Mouse (Mus musculus) G1E (cell line): ENCODE measurements around the gene Ilk. TPM values are rescaled to one million over a fixed set of nuclear protein-coding genes. Genes with fewer than 3 reads are reported as not detected.

Experiments used
- ATAC-seq: 2 replicates; pipeline ENCODE4 v1.8.0; 2016; ENCODE audit warnings: mild to moderate bottlenecking; ENCODE audit not compliant: insufficient number of reproducible peaks, poor library complexity, low FRiP score, severe bottlenecking; ENCODE audit errors: extremely low read depth
- DNase-seq: peaks from one replicate; pipeline ENCODE4 v3.0.0; 2012; ENCODE audit warnings: low spot score
- H3K27me3 ChIP-seq: 2 replicates; pipeline ENCODE4 v1.6.1; 2012; ENCODE audit warnings: mild to moderate bottlenecking, low read length, inconsistent platforms; ENCODE audit not compliant: insufficient read depth
- H3K36me3 ChIP-seq: replicated peaks from 2 replicates; pipeline ENCODE3; 2012; ENCODE audit warnings: mild to moderate bottlenecking, inconsistent platforms
- H3K4me1 ChIP-seq: 2 replicates; pipeline ENCODE4 v1.6.1; 2012; ENCODE audit warnings: low read depth, low read length, inconsistent platforms, mixed read lengths; ENCODE audit not compliant: insufficient read depth
- H3K4me3 ChIP-seq: 2 replicates; pipeline ENCODE4 v1.5.1; 2012; ENCODE audit warnings: low read depth, mild to moderate bottlenecking, inconsistent platforms, low read length, moderate library complexity, mixed read lengths
- H3K9me3 ChIP-seq: replicated peaks from 2 replicates; pipeline ENCODE4 v1.6.1; 2012; ENCODE audit warnings: inconsistent platforms
- CTCF ChIP-seq: IDR thresholded peaks from 2 replicates; pipeline ENCODE4 v1.5.1; 2012; ENCODE audit warnings: low read depth, low read length, inconsistent platforms, mixed read lengths
- GATA1 ChIP-seq: IDR thresholded peaks from 2 replicates; pipeline ENCODE4 v1.6.1; 2012; ENCODE audit warnings: borderline replicate concordance, low read length, inconsistent platforms, mixed read lengths
- GATA2 ChIP-seq: IDR thresholded peaks from 2 replicates; pipeline ENCODE4 v1.6.1; 2012; ENCODE audit warnings: low read depth, low read length, inconsistent platforms, borderline replicate concordance
- POLR2AphosphoS5 ChIP-seq: IDR thresholded peaks from 2 replicates; pipeline ENCODE4 v1.6.1; 2012; ENCODE audit warnings: low read depth, low read length, inconsistent platforms; ENCODE audit not compliant: insufficient replicate concordance
- TAL1 ChIP-seq: conservative IDR thresholded peaks from 2 replicates; pipeline ENCODE4 v1.6.1; 2012; ENCODE audit warnings: low read depth, low read length, inconsistent platforms, mixed read lengths
- polyA plus RNA-seq: library from polyadenylated mRNA; stranded (reverse); fragments of >175 nt; gene quantifications from 2 replicates; pipeline ENCODE4 v1.2.3, GENCODE M21; 2012
- total RNA-seq, 2 experiments: library from RNA; stranded (forward) in 1 of 2; stranded (reverse) in 1 of 2; fragments of 200-1000 nt in 1 of 2; fragments of >200 nt in 1 of 2; fragmentation: Nextera tagmentation in 1 of 2; gene quantifications; 2 replicates each; pipeline ENCODE4 v1.2.3; 2014 to 2017

The Ilk gene
- total and polyA plus RNA-seq, 3 experiments = 21.1 to 200 (median 89.3) TPM

DNA sequence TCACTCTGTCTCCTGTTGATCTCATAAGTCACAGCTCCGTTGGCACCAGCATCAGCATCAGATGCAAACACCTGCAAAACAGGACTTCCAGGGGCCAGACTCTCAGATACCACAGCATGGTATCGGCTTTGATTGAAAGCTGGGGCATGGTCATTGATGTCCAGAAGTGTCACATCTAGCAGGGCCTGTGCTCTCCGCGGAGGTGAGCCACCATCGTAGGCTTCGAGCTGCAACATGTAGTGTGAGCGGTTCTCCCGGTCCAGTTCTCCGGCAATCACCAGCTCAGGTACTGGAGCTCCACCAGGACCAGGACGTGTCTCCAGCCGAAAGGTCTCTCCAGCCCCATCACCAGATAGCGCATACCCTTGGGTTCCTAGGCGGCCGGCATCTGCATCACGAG, 35.9 kb downstream of the Ilk start:
- no peak overlapping the region for H3K4me3 ChIP-seq
- no peaks in the 10 kb centered on the region for H3K9me3 ChIP-seq
- H3K27me3 ChIP-seq = peaks cover 29% of the 10 kb centered on the region
- DNase-seq (no peak), ATAC-seq (no peak)
- H3K4me1 ChIP-seq = no peaks in the 10 kb centered on the region
- TF ChIP-seq POLR2AphosphoS5 = no peak
- H3K36me3 ChIP-seq = no peaks in the 10 kb centered on the region

DNA sequence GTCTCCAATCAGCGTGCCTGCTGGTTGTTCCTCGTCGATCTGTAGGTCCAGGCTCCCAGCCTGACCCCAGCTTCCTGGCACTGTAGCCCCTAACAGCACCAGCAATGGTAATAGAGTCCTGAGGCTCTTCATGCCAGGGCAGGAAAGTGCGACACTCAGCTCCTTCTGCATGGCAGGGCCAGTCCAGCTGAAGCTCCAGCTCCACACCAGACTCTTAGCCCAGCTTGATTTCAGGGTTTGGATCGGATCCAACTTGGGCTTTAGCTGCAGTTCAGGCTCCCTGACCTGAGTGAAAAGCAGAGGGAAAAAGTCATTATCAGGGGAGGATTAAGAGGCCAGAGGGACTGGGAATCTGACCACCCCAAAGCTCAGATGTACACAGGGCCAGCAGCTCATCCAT, 36.6 kb downstream of the Ilk start:
- peaks cover 5% of the 10 kb centered on the region; the same call in 1 of the 2 replicates for H3K4me1 ChIP-seq
- TF ChIP-seq POLR2AphosphoS5 (no peak), TAL1 (no peak), CTCF (no peak), GATA1 (no peak), GATA2 (no peak)
- ATAC-seq (no peak), DNase-seq (no peak)
- peaks cover 28% of the 10 kb centered on the region for H3K27me3 ChIP-seq
- no peaks in the 10 kb centered on the region for H3K36me3 ChIP-seq
- no peak overlapping the region for H3K4me3 ChIP-seq
- H3K9me3 ChIP-seq = no peaks in the 10 kb centered on the region

DNA sequence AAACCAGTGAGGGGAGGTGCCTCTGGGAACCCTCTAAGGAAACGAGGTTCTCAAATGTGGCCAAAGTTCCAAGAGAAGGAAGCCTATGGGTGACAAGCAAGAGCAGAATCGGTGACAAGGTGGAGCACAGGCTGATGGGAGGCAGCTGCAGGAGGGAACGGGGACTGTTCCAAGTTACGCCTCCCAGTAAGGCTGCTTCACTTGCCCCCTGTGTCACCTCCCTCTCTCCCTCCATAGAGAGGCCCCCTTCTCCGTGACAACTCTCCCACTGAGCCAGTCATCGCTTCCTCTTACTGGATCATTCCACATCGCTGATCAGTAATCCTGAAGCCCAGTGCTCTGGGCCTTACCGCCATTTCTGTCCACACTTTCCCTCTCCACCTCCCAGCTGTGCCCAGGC, 38.3 kb downstream of the Ilk start:
- DNase-seq (no peak), ATAC-seq (no peak)
- Histone ChIP-seq H3K36me3 (no peaks in the 10 kb centered on the region), H3K4me3 (no peak overlapping the region), H3K9me3 (no peaks in the 10 kb centered on the region), H3K4me1 (peaks cover 13% of the 10 kb centered on the region), H3K27me3 (peaks cover 32% of the 10 kb centered on the region)
- no peak for TF ChIP-seq POLR2AphosphoS5
- no peak for TF ChIP-seq TAL1
- no peak for TF ChIP-seq GATA2
- TF ChIP-seq CTCF = no peak
- TF ChIP-seq GATA1 = no peak

DNA sequence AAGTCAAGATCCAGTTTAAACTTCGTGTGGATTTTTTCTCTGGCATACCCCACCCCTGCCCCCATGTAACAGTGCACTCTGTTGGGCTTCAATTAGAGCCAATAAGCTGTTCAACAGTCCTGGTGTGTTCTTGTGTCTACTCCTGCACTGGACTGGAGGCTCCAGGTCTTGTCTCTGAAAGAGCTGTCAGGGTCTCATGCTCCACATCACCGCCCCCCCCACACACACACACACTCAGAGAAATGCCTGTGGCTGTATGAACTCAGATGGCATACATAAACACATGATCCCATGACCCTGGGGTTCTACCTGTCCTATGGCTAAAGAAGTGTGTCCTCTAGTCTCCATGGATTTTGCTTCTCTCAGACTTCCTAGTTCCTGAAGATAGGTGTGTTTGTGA, 39.6 kb downstream of the Ilk start:
- Histone ChIP-seq H3K27me3 (peaks cover 32% of the 10 kb centered on the region), H3K9me3 (no peaks in the 10 kb centered on the region), H3K4me3 (no peak overlapping the region), H3K4me1 (peaks cover 13% of the 10 kb centered on the region), H3K36me3 (no peaks in the 10 kb centered on the region)
- DNase-seq (no peak), ATAC-seq (no peak)
- TF ChIP-seq POLR2AphosphoS5 (no peak), CTCF (no peak), GATA1 (no peak)

DNA sequence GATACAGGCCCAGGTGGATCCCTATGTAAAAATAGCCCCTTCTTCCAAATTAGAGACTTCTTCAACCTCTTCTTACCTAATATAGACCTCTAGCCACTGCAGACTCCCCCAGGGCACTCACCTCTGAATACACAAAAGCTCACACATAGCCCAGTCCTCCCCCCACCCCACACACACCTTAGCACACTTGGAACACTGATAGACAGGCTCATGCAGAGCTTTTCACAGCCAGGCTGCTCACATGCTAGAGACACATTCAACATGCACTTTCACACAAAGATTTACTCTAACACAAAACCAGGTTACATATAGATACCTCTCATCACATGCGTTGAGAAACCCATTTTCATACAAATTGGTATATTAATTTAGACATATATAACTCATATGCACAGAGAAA, 40.9 kb downstream of the Ilk start:
- TF ChIP-seq GATA2 (no peak), POLR2AphosphoS5 (no peak), TAL1 (no peak), CTCF (no peak), GATA1 (no peak)
- Histone ChIP-seq H3K9me3 (no peaks in the 10 kb centered on the region), H3K27me3 (peaks cover 30% of the 10 kb centered on the region), H3K4me1 (peaks cover 13% of the 10 kb centered on the region), H3K36me3 (no peaks in the 10 kb centered on the region), H3K4me3 (no peak overlapping the region)
- DNase-seq (no peak), ATAC-seq (no peak)

DNA sequence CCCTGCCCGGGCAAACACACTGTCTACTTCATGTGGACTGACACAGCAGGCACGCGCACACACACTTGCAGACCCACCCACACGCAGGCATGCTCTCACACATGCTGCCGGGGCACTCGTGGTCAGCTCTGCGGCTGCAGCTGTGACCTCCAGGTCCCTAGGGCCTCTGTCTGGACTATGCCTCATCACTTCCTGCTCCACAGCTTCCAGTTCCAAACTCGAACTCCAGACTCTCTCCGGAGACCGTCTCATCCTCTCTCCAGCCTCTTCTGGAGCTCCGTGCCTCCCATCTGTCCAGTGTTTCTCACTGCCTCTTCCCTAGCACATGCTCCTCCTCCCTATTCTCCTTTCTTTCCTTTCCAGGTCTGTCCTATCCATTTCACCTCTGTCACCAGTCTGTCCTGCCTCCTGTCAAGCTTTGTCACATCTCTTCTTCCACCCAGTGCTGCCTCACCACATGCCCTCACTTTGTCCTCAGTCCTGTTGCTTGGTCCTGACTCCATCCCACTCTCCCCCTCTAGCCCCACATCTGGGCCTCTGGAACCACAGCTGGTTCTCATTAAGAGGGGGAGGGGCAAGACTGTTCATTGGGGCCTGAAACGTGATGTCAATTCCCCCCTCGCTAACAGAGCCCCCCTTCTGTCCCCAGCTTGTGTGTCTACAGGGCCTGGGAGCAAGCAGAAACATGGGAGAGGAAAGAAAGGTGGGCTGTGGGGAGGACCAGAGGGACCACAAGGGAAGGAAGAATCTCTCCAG, 41.6 kb downstream of the Ilk start:
- ATAC-seq = peak; percentile 29; the same call in 1 of the 2 replicates
- no peaks in the 10 kb centered on the region for H3K36me3 ChIP-seq
- TF ChIP-seq GATA2 (no peak), TAL1 (no peak), CTCF (no peak), GATA1 (no peak), POLR2AphosphoS5 (no peak)
- DNase-seq = no peak
- no peak overlapping the region; the same call in 1 of the 2 replicates for H3K4me3 ChIP-seq
- no peaks in the 10 kb centered on the region for H3K9me3 ChIP-seq
- H3K4me1 ChIP-seq = peaks cover 13% of the 10 kb centered on the region
- peaks cover 28% of the 10 kb centered on the region for H3K27me3 ChIP-seq

DNA sequence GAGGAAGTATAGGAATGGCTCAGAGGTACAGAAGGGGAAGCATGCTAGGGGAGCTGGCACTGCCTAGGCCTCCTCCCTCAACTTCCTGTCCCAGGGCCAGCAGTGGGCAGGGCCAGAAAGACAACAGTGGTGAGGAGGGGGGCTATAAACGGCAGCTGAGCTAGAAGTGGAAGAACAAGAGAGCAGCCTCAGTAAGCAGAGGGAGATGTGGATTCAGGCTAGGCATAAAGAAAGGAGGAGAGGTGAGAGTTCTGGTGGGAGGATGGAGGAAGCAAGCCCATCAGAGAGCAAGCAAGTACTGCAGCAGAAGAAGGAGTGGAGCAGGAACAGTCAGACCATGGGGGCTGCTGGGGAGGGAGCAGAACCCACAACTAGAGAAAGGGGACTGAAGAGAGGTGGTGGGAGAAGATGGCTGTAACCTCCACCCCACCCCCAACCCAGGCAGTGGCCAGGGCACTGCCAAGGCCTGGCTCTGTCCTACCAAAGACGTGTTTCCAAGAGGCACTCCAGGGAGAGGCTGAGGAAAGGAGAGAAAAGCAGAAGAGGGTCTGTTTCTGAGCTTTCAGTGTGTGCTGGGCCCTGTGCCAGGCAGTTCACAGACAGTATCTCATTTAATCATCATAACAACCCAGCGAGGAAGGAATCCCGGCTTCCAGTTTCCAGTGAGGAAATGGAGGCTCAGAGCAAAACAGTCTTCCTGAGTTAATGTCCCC, 42.3 kb downstream of the Ilk start:
- no peak for TF ChIP-seq POLR2AphosphoS5
- no peak for TF ChIP-seq TAL1
- no peak for TF ChIP-seq GATA1
- no peak for TF ChIP-seq GATA2
- no peak for TF ChIP-seq CTCF
- Histone ChIP-seq H3K9me3 (no peaks in the 10 kb centered on the region), H3K4me3 (no peak overlapping the region), H3K27me3 (peaks cover 31% of the 10 kb centered on the region), H3K36me3 (no peaks in the 10 kb centered on the region), H3K4me1 (peaks cover 13% of the 10 kb centered on the region)
- DNase-seq = peak; percentile 22
- ATAC-seq = peak; percentile 67
